Mouse (Mus musculus): ENCODE results near the gene Rtbdn. TPM values are rescaled to one million over a fixed set of nuclear protein-coding genes. Genes with fewer than 3 reads are reported as not detected.
"Not testable (repeated sequence)": the region's sequence is repeated elsewhere in the genome, so short reads cannot be mapped to it uniquely, and the experiment has no call there.

Gene Rtbdn
- polyA plus RNA-seq, 1 experiment from 2014 or later: 3.3 TPM

- WGBS: 35% methylated on average over 6 of the region's 7 CpGs
- H3K27ac ChIP-seq (ENCODE audit: low read length); H3K27me3 ChIP-seq (ENCODE audit: control insufficient read depth, insufficient read depth, low read depth, low read length); ATAC-seq; H3K9ac ChIP-seq (ENCODE audit: low read depth, low read length); H3K4me1 ChIP-seq (ENCODE audit: control insufficient read depth, insufficient read depth, low read length); H3K9me3 ChIP-seq (replicated peaks; ENCODE audit: control insufficient read depth, low read length, poor library complexity, severe bottlenecking): not testable (repeated sequence)
- Histone ChIP-seq H3K36me3 (ENCODE audit: control insufficient read depth, insufficient read depth, low read length) (peaks cover 23% of the 10 kb centered on the region), H3K4me2 (ENCODE audit: low read length) (peak overlapping the region; percentile 52), H3K4me3 (ENCODE audit: low read depth, low read length) (peak overlapping the region; percentile 29)
These were observed 38.8 kb upstream of the Rtbdn start for GRCm38 (mm10) chr8:84907979-84908378.

- Histone ChIP-seq H3K4me2 (ENCODE audit: low read length) (peak within 1 kb of the TSS; percentile 52), H3K36me3 (ENCODE audit: control insufficient read depth, insufficient read depth, low read length) (peaks cover 27% of the 10 kb centered on the region), H3K27me3 (ENCODE audit: control insufficient read depth, insufficient read depth, low read depth, low read length) (peaks cover 9% of the 10 kb centered on the region; the same call in 1 of the 2 replicates), H3K27ac (ENCODE audit: low read length) (no peak within 1 kb of the TSS), H3K9me3 (replicated peaks; ENCODE audit: control insufficient read depth, low read length, poor library complexity, severe bottlenecking) (no peaks in the 10 kb centered on the region), H3K9ac (ENCODE audit: low read depth, low read length) (peak within 1 kb of the TSS; percentile 48), H3K4me3 (ENCODE audit: low read depth, low read length) (peak within 1 kb of the TSS; percentile 29), H3K4me1 (ENCODE audit: control insufficient read depth, insufficient read depth, low read length) (peaks cover 2% of the 10 kb centered on the region)
- peak; percentile 59 for ATAC-seq
- under 1% methylated on average over 45 of the region's 45 CpGs for WGBS
These were observed 38.2 kb upstream of the Rtbdn start, which contains the start of gene Dnase2a for GRCm38 (mm10) chr8:84908421-84909161. Gene Dnase2a, plus strand, starts transcription at chr8:84908560.

- peaks cover 11% of the 10 kb centered on the region; the same call in 1 of the 2 replicates for H3K27me3 ChIP-seq (ENCODE audit: control insufficient read depth, insufficient read depth, low read depth, low read length)
- no peaks in the 10 kb centered on the region for H3K9me3 ChIP-seq (replicated peaks; ENCODE audit: control insufficient read depth, low read length, poor library complexity, severe bottlenecking)
- no peak overlapping the region for H3K27ac ChIP-seq (ENCODE audit: low read length)
- H3K36me3 ChIP-seq (ENCODE audit: control insufficient read depth, insufficient read depth, low read length): peaks cover 27% of the 10 kb centered on the region
- H3K4me1 ChIP-seq (ENCODE audit: control insufficient read depth, insufficient read depth, low read length): peaks cover 2% of the 10 kb centered on the region; the same call in 1 of the 2 replicates
- no peak; the same call in none of the 2 replicates for ATAC-seq
- H3K4me2 ChIP-seq (ENCODE audit: low read length): peak overlapping the region; percentile 52
- H3K4me3 ChIP-seq (ENCODE audit: low read depth, low read length): peak overlapping the region; percentile 29; the same call in 1 of the 2 replicates
- 0 out of 2 replicates have a peak overlapping the region, but pooled peaks have one; percentile 38 for H3K9ac ChIP-seq (ENCODE audit: low read depth, low read length)
- WGBS: 50% methylated on average over 20 of the region's 20 CpGs
These were observed 37.5 kb upstream of the Rtbdn start for GRCm38 (mm10) chr8:84909162-84909767.

- Histone ChIP-seq H3K27me3 (ENCODE audit: control insufficient read depth, insufficient read depth, low read depth, low read length) (peaks cover 11% of the 10 kb centered on the region; the same call in 1 of the 2 replicates), H3K4me3 (ENCODE audit: low read depth, low read length) (no peak overlapping the region), H3K9ac (ENCODE audit: low read depth, low read length) (no peak overlapping the region), H3K4me2 (ENCODE audit: low read length) (no peak overlapping the region), H3K9me3 (replicated peaks; ENCODE audit: control insufficient read depth, low read length, poor library complexity, severe bottlenecking) (no peaks in the 10 kb centered on the region), H3K4me1 (ENCODE audit: control insufficient read depth, insufficient read depth, low read length) (peaks cover 2% of the 10 kb centered on the region; the same call in 1 of the 2 replicates), H3K27ac (ENCODE audit: low read length) (no peak overlapping the region), H3K36me3 (ENCODE audit: control insufficient read depth, insufficient read depth, low read length) (peaks cover 27% of the 10 kb centered on the region)
- WGBS: 90% methylated on average over 5 of the region's 5 CpGs
- ATAC-seq: no peak
These were observed 36.8 kb upstream of the Rtbdn start for GRCm38 (mm10) chr8:84909949-84910348.

- 93% methylated on average over 6 of the region's 6 CpGs for WGBS
- H3K27ac ChIP-seq (ENCODE audit: low read length): no peak overlapping the region
- H3K27me3 ChIP-seq (ENCODE audit: control insufficient read depth, insufficient read depth, low read depth, low read length): peaks cover 11% of the 10 kb centered on the region; the same call in 1 of the 2 replicates
- H3K4me3 ChIP-seq (ENCODE audit: low read depth, low read length): no peak overlapping the region
- H3K9ac ChIP-seq (ENCODE audit: low read depth, low read length): no peak overlapping the region
- no peak for ATAC-seq
- H3K36me3 ChIP-seq (ENCODE audit: control insufficient read depth, insufficient read depth, low read length): peaks cover 32% of the 10 kb centered on the region
- H3K4me1 ChIP-seq (ENCODE audit: control insufficient read depth, insufficient read depth, low read length): peaks cover 2% of the 10 kb centered on the region; the same call in 1 of the 2 replicates
- H3K9me3 ChIP-seq (replicated peaks; ENCODE audit: control insufficient read depth, low read length, poor library complexity, severe bottlenecking): no peaks in the 10 kb centered on the region
- no peak overlapping the region for H3K4me2 ChIP-seq (ENCODE audit: low read length)
These were observed 36.2 kb upstream of the Rtbdn start for GRCm38 (mm10) chr8:84910551-84910950.

- peaks cover 11% of the 10 kb centered on the region; the same call in 1 of the 2 replicates for H3K27me3 ChIP-seq (ENCODE audit: control insufficient read depth, insufficient read depth, low read depth, low read length)
- no peak overlapping the region for H3K9ac ChIP-seq (ENCODE audit: low read depth, low read length)
- H3K9me3 ChIP-seq (replicated peaks; ENCODE audit: control insufficient read depth, low read length, poor library complexity, severe bottlenecking): no peaks in the 10 kb centered on the region
- WGBS: 78% methylated on average over 9 of the region's 9 CpGs
- H3K4me2 ChIP-seq (ENCODE audit: low read length): no peak overlapping the region
- H3K36me3 ChIP-seq (ENCODE audit: control insufficient read depth, insufficient read depth, low read length): peaks cover 44% of the 10 kb centered on the region
- H3K4me3 ChIP-seq (ENCODE audit: low read depth, low read length): no peak overlapping the region
- H3K27ac ChIP-seq (ENCODE audit: low read length): no peak overlapping the region
- ATAC-seq: no peak
- peaks cover 2% of the 10 kb centered on the region; the same call in 1 of the 2 replicates for H3K4me1 ChIP-seq (ENCODE audit: control insufficient read depth, insufficient read depth, low read length)
These were observed 34.9 kb upstream of the Rtbdn start for GRCm38 (mm10) chr8:84911854-84912253.

- no peak overlapping the region; the same call in 1 of the 2 replicates for H3K4me2 ChIP-seq (ENCODE audit: low read length)
- ATAC-seq: no peak
- H3K27ac ChIP-seq (ENCODE audit: low read length): no peak overlapping the region
- peaks cover 48% of the 10 kb centered on the region for H3K36me3 ChIP-seq (ENCODE audit: control insufficient read depth, insufficient read depth, low read length)
- no peak overlapping the region for H3K9ac ChIP-seq (ENCODE audit: low read depth, low read length)
- H3K4me3 ChIP-seq (ENCODE audit: low read depth, low read length): no peak overlapping the region
- 24% methylated on average over 27 of the region's 27 CpGs for WGBS
- H3K27me3 ChIP-seq (ENCODE audit: control insufficient read depth, insufficient read depth, low read depth, low read length): peaks cover 11% of the 10 kb centered on the region; the same call in 1 of the 2 replicates
- H3K4me1 ChIP-seq (ENCODE audit: control insufficient read depth, insufficient read depth, low read length): peaks cover 2% of the 10 kb centered on the region; the same call in 1 of the 2 replicates
- H3K9me3 ChIP-seq (replicated peaks; ENCODE audit: control insufficient read depth, low read length, poor library complexity, severe bottlenecking): no peaks in the 10 kb centered on the region
These were observed 34.4 kb upstream of the Rtbdn start for GRCm38 (mm10) chr8:84912391-84912790.

GRCm38 (mm10) chr8:84912895-84913501 lies 33.8 kb upstream of the Rtbdn start:
- no peak; the same call in 1 of the 2 replicates for ATAC-seq
- H3K9me3 ChIP-seq (replicated peaks; ENCODE audit: control insufficient read depth, low read length, poor library complexity, severe bottlenecking): no peaks in the 10 kb centered on the region
- H3K36me3 ChIP-seq (ENCODE audit: control insufficient read depth, insufficient read depth, low read length): peaks cover 53% of the 10 kb centered on the region
- WGBS: 6% methylated on average over 55 of the region's 55 CpGs
- H3K27ac ChIP-seq (ENCODE audit: low read length): no peak overlapping the region
- peaks cover 11% of the 10 kb centered on the region; the same call in 1 of the 2 replicates for H3K27me3 ChIP-seq (ENCODE audit: control insufficient read depth, insufficient read depth, low read depth, low read length)
- H3K4me1 ChIP-seq (ENCODE audit: control insufficient read depth, insufficient read depth, low read length): peaks cover 2% of the 10 kb centered on the region; the same call in 1 of the 2 replicates
- H3K9ac ChIP-seq (ENCODE audit: low read depth, low read length): no peak overlapping the region; the same call in 1 of the 2 replicates
- H3K4me2 ChIP-seq (ENCODE audit: low read length): peak overlapping the region; percentile 44
- H3K4me3 ChIP-seq (ENCODE audit: low read depth, low read length): no peak overlapping the region; the same call in 1 of the 2 replicates
